Mouse (Mus musculus) embryonic facial prominence, embryonic 13.5 days (tissue): Measurements from ENCODE around the gene Sos2. TPM values are rescaled to one million over a fixed set of nuclear protein-coding genes. Genes with fewer than 3 reads are reported as not detected.

Experiments
- ATAC-seq: fragments of 200-750 bp; cut with Nextera tagmentation; 2 replicates; pipeline ENCODE4 v1.8.0; 2017; ENCODE audit warnings: low read depth; ENCODE audit not compliant: insufficient number of reproducible peaks, insufficient read depth, low FRiP score, low TSS enrichment
- H3K27ac ChIP-seq: fragments of 300-500 bp; sonication (generic); 2 replicates; pipeline ENCODE4 v1.5.1; 2015; ENCODE audit warnings: moderate library complexity, mild to moderate bottlenecking, inconsistent platforms
- H3K27me3 ChIP-seq: fragments of 300-500 bp; sonication (generic); 2 replicates; pipeline ENCODE4 v1.6.1; 2015; ENCODE audit warnings: mild to moderate bottlenecking, inconsistent platforms
- H3K36me3 ChIP-seq: fragments of 300-500 bp; sonication (generic); 2 replicates; pipeline ENCODE4 v1.6.1; 2015; ENCODE audit warnings: mild to moderate bottlenecking, inconsistent platforms
- H3K4me1 ChIP-seq: fragments of 300-500 bp; sonication (generic); 2 replicates; pipeline ENCODE4 v1.6.1; 2015; ENCODE audit warnings: inconsistent platforms
- H3K4me2 ChIP-seq: fragments of 300-500 bp; sonication (generic); 2 replicates; pipeline ENCODE4 v1.6.1; 2015; ENCODE audit warnings: moderate library complexity, mild to moderate bottlenecking, inconsistent platforms
- H3K4me3 ChIP-seq: fragments of 300-500 bp; sonication (generic); 2 replicates; pipeline ENCODE4 v1.5.1; 2015; ENCODE audit warnings: mild to moderate bottlenecking, inconsistent platforms
- H3K9ac ChIP-seq: fragments of 300-500 bp; sonication (generic); 2 replicates; pipeline ENCODE4 v1.6.1; 2015; ENCODE audit warnings: mild to moderate bottlenecking, inconsistent platforms
- H3K9me3 ChIP-seq: fragments of 300-500 bp; sonication (generic); 2 replicates; pipeline ENCODE4 v1.6.1; 2016; ENCODE audit warnings: inconsistent platforms
- WGBS: fragments of 180-500 bp; shearing (Covaris S2); methylation state at CpG from one replicate; pipeline ENCODE4 v1.1.7; 2015; ENCODE audit warnings: mixed read lengths; 5-methylcytosine and 5-hydroxymethylcytosine counted together
- polyA plus RNA-seq: library from polyadenylated mRNA; unstranded; fragments of >200 nt; fragmentation: Nextera tagmentation; extraction: Ambion mirVana; gene quantifications from 2 replicates; pipeline ENCODE4 v1.2.1, GENCODE M21; 2015

Gene Sos2
- polyA plus RNA-seq, 1 experiment from 2014 or later = 12.9 TPM

DNA sequence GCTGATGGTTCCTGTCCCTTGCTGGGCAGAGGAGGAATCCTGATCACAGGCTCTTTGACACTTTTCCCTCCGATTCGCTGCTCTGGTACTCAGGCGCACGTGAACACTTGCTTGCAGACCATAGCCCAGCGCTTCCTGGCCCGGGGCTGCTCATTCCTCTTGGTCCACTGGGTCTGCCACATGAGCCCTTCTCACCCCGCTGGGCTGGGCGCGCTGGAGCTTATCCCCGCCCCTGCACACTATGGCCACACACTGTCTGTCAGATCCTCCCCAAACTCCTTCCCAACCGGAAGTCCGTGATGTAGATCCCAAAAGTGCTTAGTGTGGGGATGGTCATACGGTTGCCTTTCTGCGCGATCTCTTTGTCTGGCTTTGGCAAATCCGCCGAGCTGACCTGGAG is 11.8 kb upstream of the Sos2 start:
- no peak overlapping the region for H3K4me2 ChIP-seq
- H3K27ac ChIP-seq = no peak overlapping the region
- no peaks in the 10 kb centered on the region for H3K4me1 ChIP-seq
- H3K9me3 ChIP-seq = no peaks in the 10 kb centered on the region
- H3K4me3 ChIP-seq = no peak overlapping the region
- H3K9ac ChIP-seq = no peak overlapping the region
- H3K27me3 ChIP-seq = no peaks in the 10 kb centered on the region
- 74% methylated on average over 17 of the region's 17 CpGs for WGBS
- ATAC-seq = no peak
- H3K36me3 ChIP-seq = peaks cover 27% of the 10 kb centered on the region

DNA sequence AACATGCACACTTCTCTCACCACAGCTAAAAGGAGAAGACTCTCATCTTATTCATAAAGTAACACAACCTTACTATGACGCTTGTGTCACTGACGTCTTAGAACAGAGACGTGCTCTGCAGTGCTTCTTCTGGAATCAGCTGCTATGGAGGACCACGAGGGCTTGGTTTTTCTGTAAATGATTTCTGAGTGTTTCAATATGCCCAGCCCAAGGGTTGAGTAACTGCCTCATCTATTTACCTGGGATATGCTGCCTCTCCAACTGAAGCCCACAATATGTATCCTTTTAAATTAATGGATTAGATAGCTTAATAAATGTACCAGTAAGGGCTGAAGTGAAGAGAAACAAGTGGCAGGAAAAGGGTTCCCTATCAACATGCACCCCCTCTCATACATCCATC is 9.1 kb upstream of the Sos2 start:
- Histone ChIP-seq H3K4me2 (no peak overlapping the region), H3K27me3 (no peaks in the 10 kb centered on the region), H3K9ac (no peak overlapping the region), H3K36me3 (peaks cover 23% of the 10 kb centered on the region; the same call in 1 of the 2 replicates), H3K4me3 (no peak overlapping the region), H3K9me3 (no peaks in the 10 kb centered on the region), H3K4me1 (no peaks in the 10 kb centered on the region), H3K27ac (no peak overlapping the region)
- no peak for ATAC-seq
- 88% methylated on average over 4 of the region's 4 CpGs for WGBS

DNA sequence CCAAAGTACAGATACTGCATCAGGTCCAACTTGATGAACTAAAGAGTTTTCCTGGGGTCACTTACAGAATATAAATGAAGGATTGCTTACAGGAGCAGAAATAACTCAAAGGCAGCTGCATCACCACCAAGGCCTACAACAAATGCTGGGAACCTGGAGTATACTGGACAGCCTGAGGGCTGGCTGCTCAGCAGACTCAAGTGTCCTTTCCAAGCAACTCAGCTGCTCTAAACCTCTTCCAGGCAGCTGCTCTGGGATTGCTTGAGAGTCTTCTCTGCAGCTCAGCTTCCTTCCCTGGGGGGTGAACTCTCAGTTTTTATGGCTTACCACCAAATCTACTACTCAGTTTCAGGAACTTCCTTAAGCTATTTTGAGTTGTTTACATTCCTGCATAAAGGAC is 7.4 kb upstream of the Sos2 start:
- Histone ChIP-seq H3K9me3 (no peaks in the 10 kb centered on the region), H3K4me1 (no peaks in the 10 kb centered on the region), H3K36me3 (peaks cover 13% of the 10 kb centered on the region; the same call in 1 of the 2 replicates), H3K27me3 (no peaks in the 10 kb centered on the region), H3K4me2 (no peak overlapping the region), H3K27ac (no peak overlapping the region), H3K4me3 (no peak overlapping the region), H3K9ac (no peak overlapping the region)
- ATAC-seq = no peak

DNA sequence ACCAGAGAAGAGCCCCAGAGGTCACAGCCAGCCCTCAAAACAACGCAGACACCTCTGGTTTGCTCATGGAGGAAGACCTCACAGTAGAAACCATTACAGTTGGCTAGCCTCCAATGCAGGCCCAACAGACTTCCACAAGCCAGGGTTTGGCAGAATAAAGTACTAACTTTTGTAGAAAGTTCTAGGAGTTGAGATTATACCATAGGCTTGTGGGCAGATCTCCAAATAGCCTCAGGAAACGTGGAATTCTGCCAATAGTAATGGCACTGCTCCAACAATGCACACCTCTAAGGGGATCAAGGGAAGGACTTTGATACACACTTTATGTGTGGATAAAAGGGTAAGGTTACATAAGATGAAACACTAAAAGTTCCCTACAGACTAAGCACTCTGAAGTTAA is 6.7 kb upstream of the Sos2 start:
- no peaks in the 10 kb centered on the region for H3K4me1 ChIP-seq
- no peak overlapping the region for H3K4me3 ChIP-seq
- no peaks in the 10 kb centered on the region for H3K9me3 ChIP-seq
- peak; percentile 81 for ATAC-seq
- H3K4me2 ChIP-seq = no peak overlapping the region
- H3K27me3 ChIP-seq = no peaks in the 10 kb centered on the region
- H3K9ac ChIP-seq = no peak overlapping the region
- H3K27ac ChIP-seq = peak overlapping the region; percentile 57; the same call in 1 of the 2 replicates
- WGBS = 62% methylated on average over 2 of the region's 2 CpGs
- H3K36me3 ChIP-seq = peaks cover 8% of the 10 kb centered on the region; the same call in 1 of the 2 replicates

DNA sequence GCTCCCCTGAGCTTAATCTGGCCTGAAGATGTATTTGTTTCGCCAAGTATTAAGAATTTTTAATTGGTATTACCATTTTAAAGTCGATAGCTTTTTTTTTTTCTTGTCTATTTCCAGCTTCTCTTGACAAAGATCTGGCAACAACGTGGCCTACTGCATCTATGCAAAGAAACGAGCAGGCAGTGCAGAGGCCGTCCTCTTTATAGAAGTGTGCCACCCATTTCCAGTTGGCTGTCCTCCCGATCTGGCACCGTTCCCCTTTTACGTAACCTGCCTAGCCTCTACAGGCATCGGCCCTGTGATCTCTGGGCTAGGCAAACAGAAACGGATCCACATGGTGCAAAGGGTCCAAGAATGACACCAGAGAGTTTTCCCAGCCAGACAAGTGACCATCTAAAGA is 1.9 kb upstream of the Sos2 start:
- H3K36me3 ChIP-seq = no peaks in the 10 kb centered on the region
- H3K27ac ChIP-seq = no peak overlapping the region
- no peak overlapping the region for H3K9ac ChIP-seq
- no peak for ATAC-seq
- peaks cover 9% of the 10 kb centered on the region for H3K4me1 ChIP-seq
- no peak overlapping the region for H3K4me2 ChIP-seq
- no peaks in the 10 kb centered on the region for H3K9me3 ChIP-seq
- no peak overlapping the region for H3K4me3 ChIP-seq
- H3K27me3 ChIP-seq = no peaks in the 10 kb centered on the region
- 57% methylated on average over 10 of the region's 10 CpGs for WGBS

DNA sequence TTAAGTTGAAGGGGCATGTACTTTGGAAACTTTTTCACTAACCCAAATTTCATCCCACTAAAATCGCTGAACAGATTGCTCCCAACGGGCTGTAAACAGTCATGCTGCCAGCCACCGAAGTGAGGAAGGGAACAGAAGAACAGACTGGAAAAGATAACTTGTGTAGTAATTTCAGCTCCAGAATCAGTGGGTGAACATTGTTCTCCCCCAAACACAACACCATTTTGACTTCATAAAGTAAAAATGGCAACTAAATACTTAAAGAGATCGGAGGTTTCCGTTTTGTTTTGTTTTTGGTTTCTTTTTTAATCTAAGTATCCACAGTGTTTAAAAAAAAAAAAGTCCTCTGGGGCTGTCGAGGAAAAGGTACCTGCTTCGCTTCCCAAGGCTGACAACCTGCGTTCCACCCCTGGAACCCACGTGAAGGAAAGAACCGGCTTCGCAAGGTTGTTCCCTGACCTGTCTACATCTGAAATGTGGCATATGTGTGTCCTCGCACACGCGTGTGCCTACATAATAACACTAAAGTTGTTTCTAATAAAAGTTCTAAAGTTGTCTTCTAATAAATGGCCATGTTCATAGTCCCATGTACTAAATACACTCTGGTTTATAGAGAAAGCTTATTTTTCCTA is 1.3 kb upstream of the Sos2 start:
- H3K27ac ChIP-seq = no peak overlapping the region
- H3K4me1 ChIP-seq = peaks cover 9% of the 10 kb centered on the region
- H3K9ac ChIP-seq = peak overlapping the region; percentile 46; the same call in 1 of the 2 replicates
- H3K27me3 ChIP-seq = no peaks in the 10 kb centered on the region
- H3K4me2 ChIP-seq = peak overlapping the region; percentile 63
- no peaks in the 10 kb centered on the region for H3K36me3 ChIP-seq
- 43% methylated on average over 14 of the region's 14 CpGs for WGBS
- peak overlapping the region; percentile 95 for H3K4me3 ChIP-seq
- no peak for ATAC-seq
- no peaks in the 10 kb centered on the region for H3K9me3 ChIP-seq

DNA sequence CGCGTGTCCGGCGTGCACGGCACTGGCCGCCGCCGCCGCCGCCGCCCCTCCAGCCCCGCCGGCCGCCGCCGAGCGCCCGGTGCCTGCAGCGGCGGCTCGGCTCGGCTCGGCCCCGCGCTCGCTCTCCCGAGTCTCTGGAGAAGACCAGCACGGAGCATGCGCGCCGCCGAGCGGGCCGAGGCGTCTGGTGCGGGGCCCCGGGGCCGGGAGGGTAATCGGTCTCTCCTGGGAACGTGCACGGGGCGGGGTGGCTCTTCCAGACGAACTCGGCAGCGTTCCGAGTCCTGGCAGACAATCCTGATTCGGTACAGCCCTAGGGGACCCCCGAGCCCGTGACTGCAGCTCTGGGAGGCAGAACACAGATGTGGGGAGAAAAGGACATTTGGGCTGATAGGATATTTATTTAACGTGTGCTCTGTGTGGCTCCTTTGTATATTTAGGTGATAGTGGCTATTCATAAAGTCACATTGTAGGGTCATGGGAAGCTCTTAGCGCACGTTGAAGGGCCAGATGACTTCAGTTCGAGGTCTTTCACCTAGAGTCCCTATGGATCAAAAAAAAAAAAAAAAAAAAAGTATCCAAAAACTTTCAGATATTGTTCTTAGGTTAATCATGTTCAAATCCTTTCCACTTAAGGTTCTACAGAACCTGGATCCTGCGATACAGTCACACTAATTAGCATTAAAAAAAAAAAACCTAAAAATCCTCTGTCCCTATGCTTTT is 574 bp upstream of the Sos2 start:
- Histone ChIP-seq H3K27me3 (no peaks in the 10 kb centered on the region), H3K4me2 (peak overlapping the region; percentile 63), H3K27ac (peak overlapping the region; percentile 95), H3K36me3 (no peaks in the 10 kb centered on the region), H3K9me3 (no peaks in the 10 kb centered on the region), H3K9ac (peak overlapping the region; percentile 99), H3K4me1 (peaks cover 9% of the 10 kb centered on the region), H3K4me3 (peak overlapping the region; percentile 95)
- ATAC-seq = peak; percentile 85
- WGBS = under 1% methylated on average over 52 of the region's 54 CpGs

DNA sequence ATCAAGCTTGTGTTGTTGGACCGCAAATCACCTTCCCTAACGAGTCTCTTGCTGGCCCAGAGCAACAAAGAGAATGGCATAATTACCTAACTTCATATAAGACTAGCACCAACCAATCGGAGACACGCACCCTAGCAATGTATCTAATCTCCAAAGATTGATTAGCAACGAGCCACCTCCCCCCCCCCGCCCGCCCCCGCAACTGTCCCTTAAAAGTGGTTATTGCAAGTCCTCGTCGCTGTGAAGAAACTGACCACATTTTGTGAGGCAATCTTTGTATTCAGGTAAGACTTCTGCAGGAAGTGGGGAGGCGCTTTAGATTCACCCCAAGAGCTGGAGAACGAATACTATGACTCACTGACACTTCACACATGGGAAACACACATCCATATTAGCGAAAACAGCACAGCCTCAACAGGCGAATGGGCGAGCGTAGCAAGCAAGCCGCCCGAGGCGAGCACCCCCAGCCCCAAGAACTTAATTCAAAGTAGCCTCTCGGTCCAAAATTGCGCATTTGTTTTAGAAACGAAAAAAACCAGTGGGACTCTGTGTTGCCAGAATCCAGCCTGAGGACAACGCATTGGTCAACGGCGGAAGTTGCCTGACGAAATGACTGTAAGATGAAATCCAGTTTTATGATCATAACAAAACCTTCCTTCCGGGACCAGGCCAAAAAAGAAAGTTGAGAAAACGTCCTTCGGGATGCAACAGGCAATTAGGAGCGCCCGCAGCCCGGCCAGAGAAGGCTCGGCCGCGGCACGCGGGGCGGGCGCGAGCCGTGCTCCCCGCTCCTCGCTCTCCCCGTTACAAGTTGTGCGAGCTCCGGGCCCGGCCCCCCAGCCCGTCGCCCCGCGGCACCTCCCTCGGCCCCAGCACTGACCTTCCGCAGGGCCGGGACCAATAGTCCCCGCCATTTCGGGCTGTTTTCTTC is 752 bp downstream of the Sos2 start:
- under 1% methylated on average over 56 of the region's 56 CpGs for WGBS
- 0 out of 2 replicates have a peak, but pooled peaks have one; percentile 15 for ATAC-seq

DNA sequence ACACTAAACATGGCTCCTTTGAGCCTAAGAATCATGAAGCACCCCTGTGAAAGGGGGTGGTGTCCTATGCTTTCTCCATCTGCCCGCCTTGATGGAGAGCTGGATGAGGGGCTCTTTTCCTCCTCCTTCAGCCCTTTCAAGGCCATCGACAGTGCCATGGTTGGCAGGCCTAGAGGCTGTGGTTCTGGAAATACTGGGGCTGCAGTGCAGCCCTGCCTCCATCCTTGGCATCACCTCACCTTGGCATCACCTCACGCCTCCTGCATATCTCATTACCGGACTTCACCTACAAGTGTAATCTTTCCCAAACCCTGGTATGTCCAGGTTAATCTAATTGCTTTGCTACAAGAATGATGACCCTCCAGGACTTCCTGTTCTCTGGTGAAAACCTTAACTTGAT is 5.5 kb downstream of the Sos2 start:
- Histone ChIP-seq H3K27me3 (no peaks in the 10 kb centered on the region), H3K9me3 (no peaks in the 10 kb centered on the region), H3K4me2 (no peak overlapping the region), H3K9ac (no peak overlapping the region), H3K27ac (no peak overlapping the region), H3K4me3 (no peak overlapping the region), H3K36me3 (no peaks in the 10 kb centered on the region), H3K4me1 (peaks cover 20% of the 10 kb centered on the region)
- 87% methylated on average over 4 of the region's 4 CpGs for WGBS
- no peak for ATAC-seq

More for the DNA sequence above, 752 bp downstream of the Sos2 start:
- peak overlapping the region; percentile 63 for H3K4me2 ChIP-seq
- peak overlapping the region; percentile 99 for H3K9ac ChIP-seq
- peak overlapping the region; percentile 95 for H3K4me3 ChIP-seq
- H3K36me3 ChIP-seq = no peaks in the 10 kb centered on the region
- H3K27me3 ChIP-seq = no peaks in the 10 kb centered on the region
- peaks cover 9% of the 10 kb centered on the region for H3K4me1 ChIP-seq
- H3K9me3 ChIP-seq = no peaks in the 10 kb centered on the region
- H3K27ac ChIP-seq = peak overlapping the region; percentile 95

DNA sequence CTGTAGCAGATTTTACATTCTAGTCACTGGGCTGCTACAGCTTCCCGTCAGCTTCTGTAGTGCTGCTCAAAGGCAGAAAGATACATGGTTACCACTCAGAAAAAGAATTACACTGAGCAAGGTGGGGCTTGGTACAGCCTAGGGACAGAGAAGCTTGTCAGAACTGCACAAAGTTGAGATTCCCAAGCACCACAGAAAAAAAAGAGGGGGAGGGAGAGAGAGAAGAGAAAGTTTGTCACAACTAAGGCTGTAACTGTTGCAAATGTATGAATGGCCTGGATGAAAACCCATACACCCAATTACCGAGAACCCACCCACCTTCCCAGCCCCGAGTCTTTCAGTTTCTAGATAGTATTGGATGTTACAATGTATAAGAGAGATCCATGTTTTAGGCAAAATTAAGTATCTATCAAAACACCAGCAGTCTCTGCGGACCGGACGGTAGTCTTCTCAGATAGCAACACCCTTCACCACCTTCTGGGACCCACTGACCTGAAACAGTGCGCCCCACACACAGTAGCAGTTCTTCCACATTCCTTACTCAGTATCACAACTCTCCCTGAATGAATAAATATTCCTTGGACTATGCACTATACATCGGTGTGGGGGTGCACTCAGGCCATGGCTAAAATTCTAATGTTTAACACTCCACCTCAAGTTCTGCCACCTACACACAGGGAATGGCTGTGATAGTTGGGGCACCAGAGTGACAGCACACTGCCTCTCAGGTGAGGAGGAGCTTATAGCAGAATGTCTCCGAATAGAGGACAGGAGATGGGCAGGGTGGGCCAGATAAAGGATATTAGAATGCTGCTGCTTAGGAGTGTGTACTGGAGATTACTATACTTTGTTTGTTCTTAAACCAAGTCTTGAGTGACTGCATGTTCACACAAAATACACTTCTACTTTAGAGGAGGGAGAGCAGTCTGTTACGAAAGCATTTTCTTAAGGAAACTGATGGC is 6.8 kb downstream of the Sos2 start:
- H3K27me3 ChIP-seq = no peaks in the 10 kb centered on the region

DNA sequence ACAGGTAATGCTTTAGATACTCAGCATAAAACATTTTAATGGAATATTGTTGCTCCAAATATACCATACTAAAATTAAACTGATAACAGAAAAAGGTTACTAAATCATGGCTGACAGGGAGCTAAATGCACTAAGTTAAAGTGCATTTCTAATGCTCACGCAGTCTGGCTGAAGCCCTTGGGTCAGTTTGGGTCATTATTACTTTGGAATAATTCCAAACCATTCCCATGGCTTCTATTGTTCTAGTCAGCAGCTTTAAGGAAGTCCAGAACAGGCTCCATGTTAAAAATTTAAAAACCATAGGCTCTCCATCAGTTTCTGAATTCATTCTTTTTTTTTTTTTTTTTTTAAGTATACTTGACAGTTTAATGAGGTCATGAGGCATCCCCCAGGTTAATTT is 7.5 kb downstream of the Sos2 start:
- H3K27ac ChIP-seq = no peak overlapping the region
- no peaks in the 10 kb centered on the region for H3K27me3 ChIP-seq
- H3K9me3 ChIP-seq = no peaks in the 10 kb centered on the region
- ATAC-seq = no peak
- no peak overlapping the region for H3K4me3 ChIP-seq
- no peak overlapping the region for H3K9ac ChIP-seq
- H3K36me3 ChIP-seq = no peaks in the 10 kb centered on the region
- no peak overlapping the region for H3K4me2 ChIP-seq
- peaks cover 11% of the 10 kb centered on the region for H3K4me1 ChIP-seq
- 72% methylated on average over 1 of the region's 1 CpGs for WGBS

More for the DNA sequence above, 6.8 kb downstream of the Sos2 start:
- H3K9ac ChIP-seq = no peak overlapping the region
- no peak for ATAC-seq
- WGBS = 81% methylated on average over 10 of the region's 10 CpGs
- H3K4me1 ChIP-seq = peaks cover 13% of the 10 kb centered on the region
- no peaks in the 10 kb centered on the region for H3K36me3 ChIP-seq
- H3K4me3 ChIP-seq = no peak overlapping the region
- H3K9me3 ChIP-seq = no peaks in the 10 kb centered on the region
- no peak overlapping the region for H3K27ac ChIP-seq
- no peak overlapping the region for H3K4me2 ChIP-seq
